Mouse (Mus musculus) brain, embryonic 18.5 days (tissue): ENCODE measurements around the gene Gm14412.
"Not testable (repeated sequence)": the region's sequence is repeated elsewhere in the genome, so short reads cannot be mapped to it uniquely, and the experiment has no call there.

Source experiments
- DNase-seq: peaks from one replicate; pipeline ENCODE4 v3.0.0-alpha.2; 2012; ENCODE audit warnings: low read depth, low spot score

Gene Gm14412

GRCm38 (mm10) chr2:177324257-177324733 is at the start of gene Gm14412:
Gm14412 (minus strand) TSS chr2:177324307.
- DNase-seq, result not testable (repeated sequence)

DNA sequence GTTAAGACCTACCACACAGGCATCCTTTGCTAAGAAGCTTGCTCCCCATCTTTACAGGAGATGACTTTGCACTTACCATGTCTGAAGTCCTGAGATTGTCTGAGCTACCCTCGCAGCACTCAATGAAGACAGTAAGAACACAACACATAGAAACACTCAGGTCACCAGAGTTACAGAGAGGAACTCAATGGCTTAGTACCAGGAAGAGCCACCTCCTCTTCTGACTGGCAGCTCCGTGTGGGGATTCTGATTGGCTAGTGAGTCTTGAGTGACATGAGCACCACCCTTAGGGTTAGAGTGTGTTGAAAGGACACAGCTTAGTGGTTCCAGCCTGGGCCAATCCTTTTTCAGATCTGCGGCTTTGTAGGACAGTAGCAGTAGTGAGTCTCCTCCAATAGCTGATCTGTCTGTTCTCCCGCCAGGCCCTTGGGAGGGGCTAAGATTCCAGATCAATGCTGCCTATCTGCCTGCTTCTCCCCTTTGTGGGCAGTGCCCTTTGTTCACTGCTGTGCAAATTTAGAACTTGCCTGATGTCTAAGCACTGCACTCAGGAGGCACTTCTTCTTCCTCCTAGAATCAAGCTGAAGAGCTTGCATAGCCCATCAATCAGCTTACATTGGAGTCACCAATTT is 5.7 kb upstream of the Gm14412 start:
- DNase-seq, result not testable (repeated sequence)

DNA sequence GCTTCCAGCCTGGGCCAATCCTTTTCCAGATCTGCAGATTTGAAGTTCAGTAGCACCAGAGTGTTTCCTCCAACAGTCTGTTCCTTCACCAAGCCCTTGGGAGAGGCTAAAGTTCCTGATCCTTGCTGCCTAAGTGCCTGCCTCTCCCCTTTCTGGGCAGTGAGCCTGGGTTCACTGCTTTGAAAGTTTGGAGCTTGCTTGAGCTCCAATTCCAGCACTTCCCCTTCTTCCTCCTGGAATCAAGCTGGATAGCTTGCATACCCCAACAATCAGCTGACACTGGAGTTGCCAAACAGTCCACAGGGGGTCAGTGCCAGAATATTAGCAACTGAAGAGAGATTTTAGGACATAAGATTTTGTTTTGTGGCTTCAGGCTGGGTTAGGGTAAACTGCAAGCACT is 2.7 kb downstream of the Gm14412 start:
- not testable (repeated sequence) for DNase-seq

- not testable (repeated sequence) for DNase-seq
Measured at GRCm38 (mm10) chr2:177320786-177321320, 3.3 kb downstream of the Gm14412 start.

- no peak for DNase-seq
Measured at GRCm38 (mm10) chr2:177318996-177319395, 5.1 kb downstream of the Gm14412 start.

DNA sequence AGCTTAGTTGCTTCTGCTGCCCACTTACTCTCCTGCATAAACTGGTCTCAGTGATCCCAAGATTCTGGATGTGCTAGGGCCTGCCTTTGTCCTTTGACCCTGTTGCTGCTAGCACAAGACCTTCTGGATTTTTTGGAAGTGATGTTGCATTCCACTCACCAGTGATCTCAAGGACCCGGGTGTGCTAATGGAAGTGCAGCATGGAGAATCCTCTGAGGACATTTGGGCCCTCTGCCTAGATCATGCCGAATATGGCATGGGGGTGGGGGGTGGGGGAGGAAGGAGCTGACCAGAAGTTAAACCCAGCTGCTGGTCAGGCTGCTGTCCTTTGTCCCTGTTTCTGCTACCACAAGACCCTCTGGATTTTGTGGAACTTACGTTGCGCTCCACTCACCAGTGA is 14.5 kb downstream of the Gm14412 start:
- not testable (repeated sequence) for DNase-seq

DNA sequence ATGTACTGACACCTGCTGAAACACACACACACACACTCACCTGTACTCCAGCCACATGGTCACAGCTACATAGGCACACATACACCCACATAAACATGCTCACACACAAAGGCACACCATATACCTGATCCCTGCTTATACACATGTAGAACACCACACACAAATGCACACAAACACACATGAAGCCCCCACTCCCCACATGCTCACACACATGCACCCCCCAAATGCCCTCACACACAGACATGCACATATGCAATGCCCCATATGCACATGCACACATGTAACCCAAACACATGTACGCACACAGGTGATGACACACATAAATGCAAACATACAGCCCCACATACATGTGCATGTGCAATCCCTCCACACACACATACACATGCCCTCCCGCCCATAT is 19.1 kb downstream of the Gm14412 start:
- not testable (repeated sequence) for DNase-seq

GRCm38 (mm10) chr2:177283701-177284100 is 40.4 kb downstream of the Gm14412 start:
- not testable (repeated sequence) for DNase-seq

DNA sequence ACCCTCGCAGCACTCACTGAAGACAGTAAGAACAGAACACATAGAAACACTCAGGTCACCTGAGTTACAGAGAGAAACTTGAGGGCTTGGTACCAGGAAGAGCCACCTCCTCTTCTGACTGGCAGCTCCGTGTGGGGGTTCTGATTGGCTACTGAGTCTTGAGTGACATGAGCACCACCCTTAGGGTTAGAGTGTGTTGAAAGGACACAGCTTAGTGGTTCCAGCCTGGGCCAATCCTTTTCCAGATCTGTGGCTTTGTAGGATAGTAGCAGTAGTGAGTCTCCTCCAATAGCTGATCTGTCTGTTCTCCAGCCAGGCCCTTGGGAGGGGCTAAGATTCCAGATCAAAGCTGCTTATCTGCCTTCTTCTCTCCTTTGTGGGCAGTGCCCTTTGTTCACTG is 46.4 kb downstream of the Gm14412 start:
- DNase-seq, result not testable (repeated sequence)

GRCm38 (mm10) chr2:177272237-177272636 is 51.9 kb downstream of the Gm14412 start:
- DNase-seq, result not testable (repeated sequence)

DNA sequence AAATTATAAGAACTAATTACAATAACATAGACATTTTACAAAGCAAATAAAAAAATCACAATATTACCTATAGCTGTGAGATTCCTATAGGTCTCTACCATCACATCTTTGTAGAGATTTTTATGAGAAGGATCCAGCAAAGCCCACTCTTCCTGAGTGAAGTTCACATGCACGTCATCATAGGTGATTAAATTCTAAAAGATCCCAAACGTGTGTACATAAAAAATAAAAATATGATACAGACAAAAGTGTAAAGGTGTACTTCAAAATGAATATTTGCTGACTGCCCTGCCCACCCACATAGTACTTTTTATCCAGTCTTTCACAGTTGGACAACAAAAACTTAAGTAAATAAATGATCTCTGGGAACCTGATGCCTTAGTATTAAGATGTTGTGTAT is 57.2 kb downstream of the Gm14412 start, which contains the start of gene Gm14409:
Gm14409 (minus strand) TSS at position 101 of the 400 bp plus-strand sequence.
- DNase-seq, result not testable (repeated sequence)
